In genomic region chr19:4126759-4127495, GRCm38 (mm10) we compare ENCODE assay signal across 9 mouse cellular contexts. TPM values are rescaled to one million over a fixed set of nuclear protein-coding genes. Genes with fewer than 3 reads are reported as not detected.
A peak's percentile ranks its signal among the peaks of the same experiment; 100 is the strongest.
DNase-seq lines count a peak whose midpoint lies in the region; ATAC-seq and TF ChIP-seq lines count a peak whose summit lies in the region.
"Had no signal": no experiment of that assay in that cellular context is flagged by ENCODE, and none has a peak within 500 bp of the region (broad histone marks: within the 10 kb centered on the region; RNA-seq: fewer than 3 reads in every experiment).

No protein-coding gene starts in this region.

- H3K36me3 ChIP-seq in intestine, postnatal 0 days (ENCODE audit: control insufficient read depth, insufficient read depth) = peaks cover 29% of the 10 kb centered on the region
- peaks cover 36% of the 10 kb centered on the region for H3K36me3 ChIP-seq in midbrain, embryonic 14.5 days (ENCODE audit: control insufficient read depth, insufficient read depth, low read length)

- no peaks in the 10 kb centered on the region for H3K27me3 ChIP-seq in intestine, postnatal 0 days (replicated peaks; ENCODE audit: control insufficient read depth, insufficient read depth, low read length)
- H3K27me3 ChIP-seq in midbrain, embryonic 14.5 days (ENCODE audit: control insufficient read depth, insufficient read depth, low read length) = no peaks in the 10 kb centered on the region
- H3K27me3 ChIP-seq: Patski had no signal

- DNase-seq in cerebellum, postnatal 25 days = peak; percentile 36 to 45
- DNase-seq in cerebellum, adult 8-10 months = no peak
- peak; percentile 57 for DNase-seq in urinary bladder, postnatal 25 days (ENCODE audit: low spot score)
- no peak for DNase-seq in urinary bladder, postnatal 4 days (ENCODE audit: low spot score in 2 of 2)
- no peak for DNase-seq in midbrain, embryonic 14.5 days
- no peak for DNase-seq in T-cell, adult 2 months (ENCODE audit: low spot score)
- DNase-seq in retina, embryonic 14.5 days (ENCODE audit: low spot score) = no peak

- no peaks in the 10 kb centered on the region for H3K9me3 ChIP-seq in intestine, postnatal 0 days (ENCODE audit: control insufficient read depth)
- H3K9me3 ChIP-seq in midbrain, embryonic 14.5 days (ENCODE audit: control insufficient read depth, low read length) = no peaks in the 10 kb centered on the region

- no peak for ATAC-seq in intestine, postnatal 0 days
- ATAC-seq in midbrain, embryonic 14.5 days (ENCODE audit: low FRiP score, low TSS enrichment) = no peak

- no peak overlapping the region for H3K27ac ChIP-seq in intestine, postnatal 0 days (ENCODE audit: low read depth, low read length)
- H3K27ac ChIP-seq in midbrain, embryonic 14.5 days (replicated peaks; ENCODE audit: low read depth, low read length) = no peak overlapping the region

- no peak for TF ChIP-seq CTCF in intestine, postnatal 0 days (IDR thresholded peaks at IDR 0.05; ENCODE audit: low read depth)

- 34% methylated on average over 7 of the region's 7 CpGs for WGBS in intestine, postnatal 0 days
- WGBS in midbrain, embryonic 14.5 days = 70% methylated on average over 7 of the region's 7 CpGs

- peak overlapping the region; percentile 76 for H3K4me2 ChIP-seq in intestine, postnatal 0 days (replicated peaks; ENCODE audit: low read depth)
- H3K4me2 ChIP-seq in midbrain, embryonic 14.5 days (ENCODE audit: low read length) = peak overlapping the region; percentile 83

- H3K9ac ChIP-seq in intestine, postnatal 0 days (ENCODE audit: low read depth, low read length) = peak overlapping the region; percentile 83
- H3K9ac ChIP-seq in midbrain, embryonic 14.5 days (replicated peaks; ENCODE audit: low read length) = peak overlapping the region; percentile 83

- H3K4me1 ChIP-seq in intestine, postnatal 0 days (replicated peaks; ENCODE audit: control insufficient read depth, insufficient read depth, low read length) = 0 out of 2 replicates have a peak, but pooled peaks cover 6% of the 10 kb centered on the region
- H3K4me1 ChIP-seq in midbrain, embryonic 14.5 days (ENCODE audit: control insufficient read depth, insufficient read depth, low read length) = peaks cover 9% of the 10 kb centered on the region

- H3K4me3 ChIP-seq in intestine, postnatal 0 days (ENCODE audit: low read depth, low read length) = peak overlapping the region; percentile 87
- peak overlapping the region; percentile 83 for H3K4me3 ChIP-seq in midbrain, embryonic 14.5 days (replicated peaks; ENCODE audit: low read depth, low read length)

RNA-seq across cellular contexts. Expression of gene Aip, which starts 1.3 kb away (rescaled TPM):
- polyA plus RNA-seq in intestine, postnatal 0 days (2015; fragmentation: Nextera tagmentation; extraction: Ambion mirVana) = 42.0 and 42.3 TPM in 2 replicates
- 84.3 and 98.0 TPM in 2 replicates for polyA plus RNA-seq in midbrain, embryonic 14.5 days (2014; fragmentation: Nextera tagmentation; extraction: Ambion mirVana)

RNA-seq across cellular contexts. Expression of gene Gpr152, which starts 12.7 kb away (rescaled TPM):
- not detected in 2 replicates for polyA plus RNA-seq in intestine, postnatal 0 days (2015; fragmentation: Nextera tagmentation; extraction: Ambion mirVana)
- polyA plus RNA-seq in midbrain, embryonic 14.5 days (2014; fragmentation: Nextera tagmentation; extraction: Ambion mirVana) = not detected in 2 replicates
- polyA plus RNA-seq: Patski had no signal

RNA-seq across cellular contexts. Expression of gene Cabp4, which starts 16.9 kb away (rescaled TPM):
- 0.33 TPM in 2 replicates for polyA plus RNA-seq in intestine, postnatal 0 days (2015; fragmentation: Nextera tagmentation; extraction: Ambion mirVana)
- 0.14 and 0.15 TPM in 2 replicates for polyA plus RNA-seq in midbrain, embryonic 14.5 days (2014; fragmentation: Nextera tagmentation; extraction: Ambion mirVana)

RNA-seq across cellular contexts. Expression of gene Coro1b, which starts 21.5 kb away (rescaled TPM):
- polyA plus RNA-seq in intestine, postnatal 0 days (2015; fragmentation: Nextera tagmentation; extraction: Ambion mirVana) = 237 and 239 TPM in 2 replicates
- 105 and 117 TPM in 2 replicates for polyA plus RNA-seq in midbrain, embryonic 14.5 days (2014; fragmentation: Nextera tagmentation; extraction: Ambion mirVana)

RNA-seq across cellular contexts. Expression of gene Ptprcap, which starts 26.5 kb away (rescaled TPM):
- polyA plus RNA-seq in intestine, postnatal 0 days (2015; fragmentation: Nextera tagmentation; extraction: Ambion mirVana) = 2.7 and 3.4 TPM in 2 replicates
- 0.55 and 0.64 TPM in 2 replicates for polyA plus RNA-seq in midbrain, embryonic 14.5 days (2014; fragmentation: Nextera tagmentation; extraction: Ambion mirVana)

Comparison
In these comparisons a context has a peak if more than half of its experiments do, and no peak if none do; other contexts are left out.
1. DNase-seq: peak in cerebellum, postnatal 25 days (2 of 2) and urinary bladder, postnatal 25 days (single experiment); none in cerebellum, adult 8-10 months (single experiment), urinary bladder, postnatal 4 days (0 of 2), midbrain, embryonic 14.5 days (single experiment), T-cell, adult 2 months (single experiment) and retina, embryonic 14.5 days (single experiment).